Mouse (Mus musculus) embryonic facial prominence, embryonic 14.5 days (tissue): ENCODE measurements around the gene Ldha. TPM values are rescaled to one million over a fixed set of nuclear protein-coding genes. Genes with fewer than 3 reads are reported as not detected.
"Not testable (repeated sequence)": the region's sequence is repeated elsewhere in the genome, so short reads cannot be mapped to it uniquely, and the experiment has no call there.

Experiments used
- ATAC-seq: fragments of 200-750 bp; cut with Nextera tagmentation; 2 replicates; pipeline ENCODE4 v1.8.0; 2017; ENCODE audit warnings: low read depth, moderate number of reproducible peaks, moderate TSS enrichment
- DNase-seq: peaks from one replicate; pipeline ENCODE4 v3.0.0-alpha.2; 2015; ENCODE audit warnings: low spot score
- H3K27ac ChIP-seq: fragments of 300-500 bp; sonication (generic); replicated peaks from 2 replicates; pipeline ENCODE4 v1.5.1; 2014; ENCODE audit warnings: low read depth, mild to moderate bottlenecking, low read length, moderate library complexity
- H3K27me3 ChIP-seq: fragments of 300-500 bp; sonication (generic); replicated peaks from 2 replicates; pipeline ENCODE4 v1.6.1; 2014; ENCODE audit warnings: low read length; ENCODE audit not compliant: control insufficient read depth, insufficient read depth
- H3K36me3 ChIP-seq: fragments of 300-500 bp; sonication (generic); 2 replicates; pipeline ENCODE4 v1.6.1; 2014; ENCODE audit warnings: low read length, mixed read lengths; ENCODE audit not compliant: control insufficient read depth, insufficient read depth
- H3K4me1 ChIP-seq: fragments of 300-500 bp; sonication (generic); 2 replicates; pipeline ENCODE4 v1.6.1; 2014; ENCODE audit warnings: antibody characterized with exemption, low read length; ENCODE audit not compliant: control insufficient read depth, insufficient read depth
- H3K4me2 ChIP-seq: fragments of 300-500 bp; sonication (generic); 2 replicates; pipeline ENCODE4 v1.6.1; 2014; ENCODE audit warnings: low read depth, mild to moderate bottlenecking, low read length, moderate library complexity, mixed read lengths
- H3K4me3 ChIP-seq: fragments of 300-500 bp; sonication (generic); 2 replicates; pipeline ENCODE4 v1.5.1; 2014; ENCODE audit warnings: low read depth, mild to moderate bottlenecking, low read length
- H3K9ac ChIP-seq: fragments of 300-500 bp; sonication (generic); 2 replicates; pipeline ENCODE4 v1.6.1; 2014; ENCODE audit warnings: low read depth, mild to moderate bottlenecking, low read length, moderate library complexity, mixed read lengths
- H3K9me3 ChIP-seq: fragments of 300-500 bp; sonication (generic); 2 replicates; pipeline ENCODE4 v1.6.1; 2016; ENCODE audit warnings: low read length; ENCODE audit not compliant: control insufficient read depth
- WGBS: fragments of 180-500 bp; shearing (Covaris S2); extraction: QIAGEN DNeasy Blood & Tissue Kit; methylation state at CpG from one replicate; pipeline ENCODE4 v1.1.7; 2014; 5-methylcytosine and 5-hydroxymethylcytosine counted together
- polyA plus RNA-seq: library from polyadenylated mRNA; unstranded; fragments of >200 nt; fragmentation: Nextera tagmentation; extraction: Ambion mirVana; gene quantifications from 2 replicates; pipeline ENCODE4 v1.2.1, GENCODE M21; 2014

Gene Ldha
- polyA plus RNA-seq, 1 experiment from 2014 or later: 1,559 TPM

DNA sequence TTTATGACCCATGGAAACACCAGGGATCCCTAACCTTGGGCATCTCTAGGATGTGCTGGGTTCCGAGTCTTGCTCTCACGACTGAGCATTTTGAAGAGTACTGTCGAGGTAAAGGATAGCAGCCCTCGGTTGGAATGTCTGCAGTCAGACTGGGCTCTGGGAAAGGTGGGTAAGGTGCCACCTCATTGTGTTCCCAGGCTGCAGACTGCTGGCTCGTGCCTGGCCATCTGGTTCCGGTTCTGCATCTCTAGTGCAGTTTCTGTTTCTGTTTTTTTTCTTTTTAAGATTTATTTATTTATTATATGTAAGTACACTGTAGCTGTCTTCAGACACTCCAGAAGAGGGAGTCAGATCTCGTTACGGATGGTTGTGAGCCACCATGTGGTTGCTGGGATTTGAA, 40.7 kb downstream of the Ldha start:
- H3K4me1 ChIP-seq, H3K9ac ChIP-seq, ATAC-seq, H3K9me3 ChIP-seq, DNase-seq, H3K27ac ChIP-seq, H3K4me2 ChIP-seq, H3K4me3 ChIP-seq, H3K27me3 ChIP-seq: not testable (repeated sequence)
- 84% methylated on average over 6 of the region's 8 CpGs for WGBS
- peaks cover 27% of the 10 kb centered on the region for H3K36me3 ChIP-seq

- no peak for DNase-seq
Observed at GRCm38 (mm10) chr7:46883304-46883703, 42.0 kb downstream of the Ldha start.

DNA sequence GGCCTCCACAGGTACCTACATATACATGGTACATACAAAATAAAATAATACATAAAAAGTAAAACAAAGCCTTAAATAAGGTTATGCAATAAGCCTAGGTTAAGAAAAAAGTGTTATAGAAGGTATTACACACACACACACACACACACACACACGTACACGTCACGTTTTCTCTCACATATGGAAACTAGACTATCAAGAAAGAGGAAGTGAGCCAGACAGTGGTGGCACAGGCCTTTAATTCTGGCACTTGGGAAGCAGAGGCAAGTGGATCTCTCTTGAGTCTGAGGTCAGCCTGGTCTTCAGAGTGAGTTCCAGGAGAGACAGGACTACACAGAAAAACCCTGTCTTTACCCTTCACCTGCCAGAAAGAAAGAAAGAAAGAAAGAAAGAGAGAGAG, 54.2 kb downstream of the Ldha start:
- H3K4me1 ChIP-seq: no peaks in the 10 kb centered on the region
- H3K36me3 ChIP-seq: peaks cover 86% of the 10 kb centered on the region
- no peaks in the 10 kb centered on the region for H3K9me3 ChIP-seq
- DNase-seq: no peak
- H3K27ac ChIP-seq: no peak overlapping the region
- H3K9ac ChIP-seq: no peak overlapping the region
- no peak for ATAC-seq
- H3K4me3 ChIP-seq: no peak overlapping the region
- H3K27me3 ChIP-seq: no peaks in the 10 kb centered on the region
- WGBS: 93% methylated on average over 3 of the region's 3 CpGs
- no peak overlapping the region for H3K4me2 ChIP-seq

More at GRCm38 (mm10) chr7:46883304-46883703, 42.0 kb downstream of the Ldha start:
- H3K36me3 ChIP-seq: peaks cover 41% of the 10 kb centered on the region
- H3K27me3 ChIP-seq: no peaks in the 10 kb centered on the region
- no peak overlapping the region for H3K4me2 ChIP-seq
- no peak for ATAC-seq
- 89% methylated on average over 3 of the region's 3 CpGs for WGBS
- no peaks in the 10 kb centered on the region for H3K9me3 ChIP-seq
- no peak overlapping the region for H3K9ac ChIP-seq
- no peak overlapping the region for H3K4me3 ChIP-seq
- H3K4me1 ChIP-seq: no peaks in the 10 kb centered on the region
- no peak overlapping the region for H3K27ac ChIP-seq

- H3K9ac ChIP-seq: no peak overlapping the region
- no peaks in the 10 kb centered on the region for H3K4me1 ChIP-seq
- peaks cover 86% of the 10 kb centered on the region for H3K36me3 ChIP-seq
- DNase-seq: no peak
- no peak overlapping the region for H3K27ac ChIP-seq
- H3K4me2 ChIP-seq: no peak overlapping the region
- ATAC-seq: no peak
- H3K4me3 ChIP-seq: no peak overlapping the region
- no peaks in the 10 kb centered on the region for H3K9me3 ChIP-seq
- no peaks in the 10 kb centered on the region for H3K27me3 ChIP-seq
- 91% methylated on average over 3 of the region's 3 CpGs for WGBS
Observed at GRCm38 (mm10) chr7:46899343-46899742, 58.1 kb downstream of the Ldha start.

Other genes starting within 250 kb of the Ldha start
- gene Sergef, start 201.7 kb upstream of the Ldha start, polyA plus RNA-seq: 12.3 and 14.3 TPM in 2 replicates
- gene Tph1, start 168.9 kb upstream of the Ldha start, polyA plus RNA-seq: 0.83 and 1.9 TPM in 2 replicates
- gene Saal1, start 130.8 kb upstream of the Ldha start, polyA plus RNA-seq: 26.8 and 31.5 TPM in 2 replicates
- gene Saa3, start 125.8 kb upstream of the Ldha start, polyA plus RNA-seq: 0.61 TPM in 1 of 2 replicates, not detected in the other
- not detected in 2 replicates for gene Saa4, start 108.9 kb upstream of the Ldha start, polyA plus RNA-seq
- 0.51 TPM in 1 of 2 replicates, not detected in the other for gene Saa1, start 98.5 kb upstream of the Ldha start, polyA plus RNA-seq
- not detected in 2 replicates for gene Saa2, start 89.7 kb upstream of the Ldha start, polyA plus RNA-seq
- 16.2 and 17.3 TPM in 2 replicates for gene Hps5, start 45.4 kb upstream of the Ldha start, polyA plus RNA-seq
- gene Gtf2h1, start 45.4 kb upstream of the Ldha start, polyA plus RNA-seq: 51.2 and 56.7 TPM in 2 replicates
- 0.26 TPM in 1 of 2 replicates, not detected in the other for gene Ldhc, start 19.7 kb downstream of the Ldha start, polyA plus RNA-seq
- 174 and 178 TPM in 2 replicates for gene Tsg101, start 78.5 kb downstream of the Ldha start, polyA plus RNA-seq
- gene Uevld, start 117.1 kb downstream of the Ldha start, polyA plus RNA-seq: 9.7 and 11.0 TPM in 2 replicates
- gene Gm9999, start 142.1 kb downstream of the Ldha start, polyA plus RNA-seq: not detected in 2 replicates
- 22.1 and 23.1 TPM in 2 replicates for gene Spty2d1, start 166.9 kb downstream of the Ldha start, polyA plus RNA-seq
- gene Tmem86a, start 209.1 kb downstream of the Ldha start, polyA plus RNA-seq: 19.6 and 25.9 TPM in 2 replicates